Mouse (Mus musculus): ENCODE measurements at regions not wholly inside any gene's neighbourhood (a gene's known extent, or its start where the extent isn't known, plus 50 kb on each side); places are given as distances from the start of the nearest gene placed in this dataset.

DNA sequence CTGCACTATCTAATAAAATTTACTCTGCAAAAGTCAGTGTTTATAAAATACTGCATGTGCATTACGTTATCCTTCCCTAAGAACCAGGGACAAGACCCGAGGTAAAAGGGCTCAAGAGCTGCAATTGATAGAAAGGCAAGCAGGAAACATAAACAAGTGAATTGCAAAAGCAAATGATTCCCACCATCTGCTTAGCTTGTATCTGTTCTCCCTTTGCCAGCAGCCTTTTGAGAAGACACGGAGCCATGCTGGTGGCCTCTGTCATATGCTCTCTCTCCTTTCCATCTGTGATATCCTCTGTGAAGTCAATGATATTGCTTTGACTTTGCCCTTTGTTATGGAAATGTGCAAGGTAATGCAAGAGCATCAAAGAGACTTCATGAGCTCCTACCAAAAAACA is 532.4 kb upstream of the Tenm2 start:
- intact Hi-C loops (cut with DNase I) = no loop called here
- Histone ChIP-seq H3K4me3 (no peak overlapping the region), H3K27ac (no peak overlapping the region)
- no peak for TF ChIP-seq CTCF (IDR thresholded peaks at IDR 0.05)
- DNase-seq (ENCODE audit: extremely low spot score in 1 of 2, low spot score in 2 of 2) = no peak

DNA sequence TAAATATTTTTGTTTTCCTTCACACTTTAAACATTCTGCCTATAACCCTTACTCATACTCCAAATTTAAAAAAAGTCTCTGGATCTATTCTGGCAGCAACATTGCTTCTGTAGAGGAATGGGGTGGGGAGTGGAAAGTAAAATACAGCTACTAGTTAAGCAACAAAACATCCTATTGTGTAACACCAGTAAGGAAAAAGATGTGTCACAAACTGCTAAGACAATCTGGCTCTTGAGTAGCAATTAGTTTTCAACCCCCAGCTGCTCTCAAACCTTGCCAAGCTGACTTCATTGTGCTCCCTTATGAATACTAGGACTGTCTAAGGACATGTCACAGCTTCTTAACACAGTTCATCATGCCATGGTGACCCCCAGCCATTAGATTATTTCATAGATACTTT is 500.2 kb upstream of the Tenm2 start:
- no peak for DNase-seq (ENCODE audit: extremely low spot score in 1 of 2, low spot score in 2 of 2)
- Histone ChIP-seq H3K27ac (no peak overlapping the region), H3K4me3 (no peak overlapping the region)
- TF ChIP-seq CTCF (IDR thresholded peaks at IDR 0.05) = no peak
- intact Hi-C loops (cut with DNase I) = no loop called here

DNA sequence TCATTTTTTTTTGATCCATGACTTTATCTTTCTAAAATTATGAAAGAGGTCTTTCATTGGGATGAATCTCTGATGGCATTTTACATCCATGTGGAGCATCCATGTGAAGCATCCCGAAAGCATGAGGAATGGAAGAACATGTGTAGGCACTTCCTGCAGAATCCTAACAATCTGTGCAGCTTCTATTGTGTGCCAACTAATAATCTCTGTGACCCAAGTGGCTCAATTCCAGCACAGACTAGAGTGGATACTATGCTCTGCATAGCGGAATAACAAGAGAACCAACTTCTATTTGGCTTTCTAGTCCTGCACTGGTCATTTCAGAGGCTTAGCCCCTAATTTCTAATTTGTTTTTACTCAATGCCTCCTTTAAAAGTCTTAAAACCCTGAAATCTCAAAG is 499.7 kb upstream of the Tenm2 start:
- H3K27ac ChIP-seq = no peak overlapping the region
- no peak overlapping the region for H3K4me3 ChIP-seq
- DNase-seq (ENCODE audit: extremely low spot score in 1 of 2, low spot score in 2 of 2) = no peak
- TF ChIP-seq CTCF (IDR thresholded peaks at IDR 0.05) = no peak
- intact Hi-C loops (cut with DNase I) = no loop called here

DNA sequence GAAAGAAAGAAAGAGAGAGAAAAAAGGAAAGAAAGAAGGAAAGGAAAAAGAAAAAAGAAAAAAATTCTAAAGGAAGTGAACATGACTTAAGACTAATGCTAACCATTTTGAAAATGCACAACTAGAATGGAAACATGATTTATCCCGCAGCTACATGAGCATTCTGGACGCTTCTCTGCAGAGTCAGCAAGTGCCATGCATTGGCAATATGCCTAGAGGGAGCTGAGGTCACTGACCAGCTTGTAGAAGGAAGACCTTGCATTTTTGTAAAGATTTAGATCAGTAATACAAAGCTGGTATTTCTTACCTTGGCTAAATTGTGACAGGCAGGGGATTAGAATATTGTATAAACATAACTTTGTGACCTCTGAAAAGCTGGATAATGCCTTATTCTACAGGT is 461.2 kb upstream of the Tenm2 start:
- H3K27ac ChIP-seq = no peak overlapping the region

DNA sequence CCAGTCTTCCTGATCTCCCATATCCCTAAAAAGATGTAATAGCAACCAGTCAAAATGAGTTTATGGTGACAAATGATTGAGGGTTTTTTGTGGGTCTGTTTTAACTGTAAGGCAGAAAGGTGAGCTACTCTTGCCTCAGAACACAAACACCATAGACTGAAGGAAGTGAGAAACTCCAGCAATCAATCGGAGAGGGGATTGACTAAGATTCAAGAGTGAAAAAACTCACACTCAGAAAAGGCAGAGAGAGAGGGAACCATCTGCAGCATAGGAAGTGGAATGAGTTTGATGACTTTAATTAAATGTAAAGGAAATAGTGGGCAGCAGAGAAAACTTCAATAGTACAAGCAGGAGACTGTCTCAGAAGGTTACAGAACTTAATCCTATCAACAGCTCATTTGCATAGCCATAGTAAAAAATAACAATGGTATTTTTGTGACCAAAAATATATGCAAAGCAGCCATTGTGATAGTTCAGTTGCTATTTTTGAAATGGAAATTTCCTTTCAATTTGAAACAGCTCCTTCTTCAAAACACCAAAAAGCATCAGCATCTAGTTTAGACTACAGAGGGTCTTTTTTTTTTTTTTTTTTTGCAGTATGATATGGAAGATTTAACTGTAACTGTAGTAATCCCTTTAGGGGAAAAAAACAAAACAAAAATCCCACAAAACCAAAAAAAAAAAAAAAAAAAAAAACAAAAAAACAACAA is 442.9 kb upstream of the Tenm2 start:
- TF ChIP-seq CTCF (IDR thresholded peaks at IDR 0.05) = no peak
- no peak for DNase-seq (ENCODE audit: extremely low spot score in 1 of 2, low spot score in 2 of 2)

More for the DNA sequence above, 461.2 kb upstream of the Tenm2 start:
- H3K4me3 ChIP-seq = no peak overlapping the region
- DNase-seq (ENCODE audit: extremely low spot score in 1 of 2, low spot score in 2 of 2) = no peak
- no peak for TF ChIP-seq CTCF (IDR thresholded peaks at IDR 0.05)
- intact Hi-C loops (cut with DNase I) = no loop called here

DNA sequence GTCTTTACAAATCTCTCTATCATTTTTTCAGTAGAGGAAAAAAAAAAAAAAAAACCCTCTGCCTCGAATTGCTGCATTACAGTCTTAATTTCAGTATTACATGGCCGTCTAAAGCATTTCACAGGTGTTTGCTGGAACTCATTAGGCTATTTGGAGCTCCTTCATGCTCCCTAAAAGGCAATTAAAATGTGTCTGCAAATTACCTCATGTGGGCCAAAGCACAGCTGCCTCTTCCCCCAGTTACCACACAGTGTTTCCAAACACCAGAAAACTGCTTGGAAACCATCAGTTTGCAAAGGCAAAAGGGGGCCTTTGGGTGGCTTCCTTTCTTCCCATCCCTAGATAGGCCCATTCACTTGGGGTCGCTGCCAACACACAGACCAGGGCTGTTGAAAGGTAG is 435.6 kb upstream of the Tenm2 start:
- DNase-seq (ENCODE audit: extremely low spot score in 1 of 2, low spot score in 2 of 2) = no peak
- Histone ChIP-seq H3K27ac (no peak overlapping the region), H3K4me3 (no peak overlapping the region)
- intact Hi-C loops (cut with DNase I) = no loop called here
- TF ChIP-seq CTCF (IDR thresholded peaks at IDR 0.05) = no peak

More for the DNA sequence above, 442.9 kb upstream of the Tenm2 start:
- no peak overlapping the region for H3K4me3 ChIP-seq
- intact Hi-C loops (cut with DNase I) = no loop called here
- no peak overlapping the region for H3K27ac ChIP-seq

DNA sequence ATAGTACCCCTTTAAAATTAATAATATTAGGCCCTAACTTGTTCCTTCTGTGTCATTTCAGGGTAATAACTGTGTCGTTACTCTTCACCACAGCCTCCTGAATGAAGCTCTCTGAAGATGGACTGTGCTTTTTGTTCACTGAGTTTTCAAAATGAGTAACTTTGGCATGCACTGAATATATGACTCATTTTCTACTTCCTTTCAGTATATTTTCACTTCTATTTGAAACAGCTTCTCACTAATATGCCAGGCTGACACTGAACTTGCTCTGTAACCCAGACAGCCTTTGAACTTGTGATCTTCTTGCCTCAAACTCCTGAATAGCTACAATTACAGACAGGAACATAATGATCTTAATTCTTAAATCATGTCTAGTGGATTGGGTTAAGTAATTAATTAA is 431.2 kb upstream of the Tenm2 start:
- H3K27ac ChIP-seq = no peak overlapping the region
- H3K4me3 ChIP-seq = no peak overlapping the region
- intact Hi-C loops (cut with DNase I) = no loop called here
- no peak for DNase-seq (ENCODE audit: extremely low spot score in 1 of 2, low spot score in 2 of 2)
- no peak for TF ChIP-seq CTCF (IDR thresholded peaks at IDR 0.05)

DNA sequence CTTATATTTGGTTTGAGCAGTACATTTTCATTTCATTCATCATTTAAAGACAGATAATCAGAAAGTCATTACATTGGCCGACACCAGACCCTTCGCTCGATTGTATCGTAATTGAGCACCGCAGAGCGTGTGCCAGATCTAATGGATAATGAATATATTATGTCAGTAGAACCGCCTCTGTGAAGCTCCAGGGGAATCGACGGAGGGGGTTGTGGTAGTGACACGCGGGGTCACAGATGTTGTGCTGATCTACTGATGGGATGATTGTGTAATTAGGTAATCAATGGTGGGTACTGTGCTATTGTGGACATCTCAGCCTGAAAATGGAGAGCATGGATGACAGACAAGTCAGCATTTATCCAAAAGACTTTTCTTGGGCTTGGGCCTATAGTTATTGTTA is 414.3 kb upstream of the Tenm2 start:
- no peak for DNase-seq (ENCODE audit: extremely low spot score in 1 of 2, low spot score in 2 of 2)
- TF ChIP-seq CTCF (IDR thresholded peaks at IDR 0.05) = no peak
- H3K27ac ChIP-seq = no peak overlapping the region
- intact Hi-C loops (cut with DNase I) = no loop called here
- no peak overlapping the region for H3K4me3 ChIP-seq

DNA sequence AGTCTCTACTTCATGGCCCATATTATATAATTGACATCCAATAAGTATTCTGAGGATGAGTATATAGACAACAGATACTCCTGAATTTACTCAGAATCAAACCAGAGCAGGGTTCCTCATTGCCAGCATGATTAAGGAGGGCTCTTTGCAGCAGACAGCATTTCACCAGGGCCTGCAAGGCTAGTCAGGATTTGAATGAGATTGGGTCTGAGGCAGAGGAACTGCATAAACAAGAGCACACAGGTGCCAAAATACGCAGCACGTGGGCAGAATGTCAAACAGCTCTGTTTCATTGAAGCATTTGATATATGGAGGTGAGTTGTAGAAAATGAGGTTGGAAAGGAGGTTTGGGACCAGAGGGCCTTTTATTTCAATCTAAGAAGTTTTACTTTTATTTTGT is 387.5 kb upstream of the Tenm2 start:
- no peak for DNase-seq (ENCODE audit: extremely low spot score in 1 of 2, low spot score in 2 of 2)
- TF ChIP-seq CTCF (IDR thresholded peaks at IDR 0.05) = no peak
- intact Hi-C loops (cut with DNase I) = no loop called here
- H3K4me3 ChIP-seq = no peak overlapping the region
- no peak overlapping the region for H3K27ac ChIP-seq

DNA sequence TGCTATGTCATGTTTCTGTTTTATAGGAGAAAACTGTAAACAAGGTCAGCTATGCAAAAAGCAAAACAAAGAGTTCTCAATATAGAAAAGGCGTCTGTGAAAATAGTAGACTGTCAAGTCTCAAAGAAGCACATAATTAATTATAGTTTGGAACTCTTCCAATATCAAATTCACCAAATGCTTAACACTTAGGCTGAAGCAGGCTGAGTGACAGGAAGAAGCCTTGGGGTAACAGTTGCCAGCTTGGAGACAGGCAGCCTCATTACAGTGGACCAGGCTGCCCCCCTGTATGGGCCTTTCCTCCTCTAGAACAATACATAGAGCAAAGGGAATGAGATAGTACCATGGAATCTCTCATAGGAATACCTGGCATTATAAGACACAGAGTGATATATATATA is 364.8 kb upstream of the Tenm2 start:
- Histone ChIP-seq H3K4me3 (no peak overlapping the region), H3K27ac (no peak overlapping the region)
- DNase-seq (ENCODE audit: extremely low spot score in 1 of 2, low spot score in 2 of 2) = no peak
- no peak for TF ChIP-seq CTCF (IDR thresholded peaks at IDR 0.05)
- intact Hi-C loops (cut with DNase I) = no loop called here

DNA sequence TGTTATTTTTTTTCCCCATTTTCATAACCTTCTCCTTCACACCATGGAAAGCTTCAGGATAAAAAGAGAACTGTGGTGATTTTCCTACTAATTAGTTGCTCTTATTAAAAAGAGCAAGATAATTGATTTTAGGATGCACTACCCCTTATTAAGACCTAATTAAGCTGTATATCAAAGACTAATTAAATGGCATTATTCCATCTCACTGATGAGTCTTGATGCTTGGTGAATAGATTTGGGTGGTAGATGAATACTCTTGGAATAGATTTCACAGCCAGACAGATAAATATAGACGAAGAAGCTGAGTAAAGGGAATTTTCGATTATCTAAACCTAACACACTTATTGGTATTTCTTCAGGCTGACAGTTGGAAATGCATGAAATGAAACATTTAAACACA is 346.5 kb upstream of the Tenm2 start:
- TF ChIP-seq CTCF (IDR thresholded peaks at IDR 0.05) = no peak
- intact Hi-C loops (cut with DNase I) = no loop called here
- DNase-seq (ENCODE audit: extremely low spot score in 1 of 2, low spot score in 2 of 2) = no peak
- Histone ChIP-seq H3K4me3 (no peak overlapping the region), H3K27ac (no peak overlapping the region)

DNA sequence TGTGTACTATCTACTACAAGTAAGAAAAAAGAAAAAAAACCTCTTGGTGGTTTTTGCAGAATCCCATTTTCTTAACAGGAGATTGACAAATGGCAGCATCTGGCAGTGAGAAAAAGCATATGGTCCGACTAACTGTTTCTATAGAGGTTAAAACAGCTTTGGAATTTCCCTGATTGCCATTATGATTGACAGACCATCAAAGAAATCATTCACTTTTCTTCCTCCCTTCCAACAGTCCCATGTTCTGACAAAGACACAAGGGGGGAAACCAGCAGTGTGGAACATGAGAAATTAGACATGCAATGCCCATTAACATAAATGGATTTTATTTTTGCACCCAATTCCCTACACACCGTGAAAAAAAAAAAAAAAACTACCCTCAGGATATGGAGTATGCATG is 297.9 kb upstream of the Tenm2 start:
- intact Hi-C loops (cut with DNase I) = no loop called here
- no peak overlapping the region for H3K27ac ChIP-seq
- no peak overlapping the region for H3K4me3 ChIP-seq
- no peak for TF ChIP-seq CTCF (IDR thresholded peaks at IDR 0.05)
- DNase-seq (ENCODE audit: extremely low spot score in 1 of 2, low spot score in 2 of 2) = no peak

DNA sequence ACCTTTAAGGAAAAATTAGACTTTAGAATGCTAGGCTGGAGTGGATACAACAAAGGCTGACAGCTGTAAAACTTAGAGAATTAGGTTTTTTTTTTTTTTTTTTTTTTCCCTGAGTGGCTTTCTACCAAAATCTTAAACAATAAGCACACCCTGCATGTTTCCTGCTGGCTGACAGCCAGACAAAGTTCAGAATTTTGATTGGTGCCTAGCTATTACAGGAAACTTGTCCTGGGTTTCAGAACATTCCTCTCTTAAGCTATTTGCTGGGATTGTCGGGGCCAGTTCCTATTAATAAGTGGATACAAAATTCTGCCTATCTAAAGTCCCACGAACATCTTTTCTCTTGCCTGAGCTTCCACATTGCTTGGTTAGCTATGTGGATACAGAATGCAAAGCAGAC is 296.7 kb upstream of the Tenm2 start:
- no peak overlapping the region for H3K27ac ChIP-seq
- DNase-seq (ENCODE audit: extremely low spot score in 1 of 2, low spot score in 2 of 2) = no peak
- no peak overlapping the region for H3K4me3 ChIP-seq
- TF ChIP-seq CTCF (IDR thresholded peaks at IDR 0.05) = no peak
- intact Hi-C loops (cut with DNase I) = no loop called here
